Mouse (Mus musculus) CH12.LX (cell line): Measurements from ENCODE around the gene Acad12.

Source experiments
- CTCF ChIP-seq, 2 experiments: IDR thresholded peaks in 1 of 2; conservative IDR thresholded peaks in 1 of 2; 2 replicates each; pipeline ENCODE4 v1.5.1; 2011 to 2012; ENCODE audit warnings: low read depth in 2 of 2, low read length in 2 of 2, improper control_type of control experiment in 1 of 2, inconsistent platforms in 1 of 2, mild to moderate bottlenecking in 1 of 2, moderate library complexity in 1 of 2
- EP300 ChIP-seq: IDR thresholded peaks from 2 replicates; pipeline ENCODE4 v1.6.1; 2011; ENCODE audit warnings: low read length, improper control_type of control experiment
- JUND ChIP-seq: conservative IDR thresholded peaks from 2 replicates; pipeline ENCODE4 v1.6.1; 2011; ENCODE audit warnings: low read depth, low read length, improper control_type of control experiment
- NRF1 ChIP-seq: IDR thresholded peaks from 2 replicates; pipeline ENCODE4 v1.6.1; 2014; ENCODE audit warnings: low read depth, mild to moderate bottlenecking, inconsistent platforms, low read length, improper control_type of control experiment, moderate library complexity
- POLR2A ChIP-seq: IDR thresholded peaks from 2 replicates; pipeline ENCODE4 v1.6.1; 2011; ENCODE audit warnings: low read depth, mild to moderate bottlenecking, improper control_type of control experiment, low read length
- SMC3 ChIP-seq: IDR thresholded peaks from 2 replicates; pipeline ENCODE4 v1.6.1; 2011; ENCODE audit warnings: low read depth, low read length, improper control_type of control experiment

- TF ChIP-seq NRF1 (no peak), EP300 (no peak), POLR2A (no peak), CTCF (conservative IDR thresholded peaks at IDR 0.05 in 1 of 2, IDR thresholded peaks at IDR 0.05 in 1 of 2; ENCODE audit: low read depth in 2 of 2, low read length in 2 of 2) (no peak), SMC3 (no peak), JUND (no peak)
Measured at GRCm38 (mm10) chr5:121667067-121667466, 48.3 kb upstream of the Acad12 start.
